Mouse (Mus musculus) testis, adult 2 months (tissue): ENCODE results near the gene Mgat3.

Experiments used
- CTCF ChIP-seq: fragments of 200-500 bp; IDR thresholded peaks from 2 replicates; pipeline ENCODE4 v1.5.1; 2012; ENCODE audit warnings: low read depth, mild to moderate bottlenecking, inconsistent platforms, low read length, moderate library complexity; ENCODE audit not compliant: control insufficient read depth, insufficient read depth, insufficient replicate concordance
- POLR2A ChIP-seq: fragments of 200-500 bp; IDR thresholded peaks from 2 replicates; pipeline ENCODE4 v1.6.1; 2012; ENCODE audit warnings: low read depth, mild to moderate bottlenecking, inconsistent platforms, low read length, moderate library complexity; ENCODE audit not compliant: control insufficient read depth

GRCm38 (mm10) chr15:80202111-80202775 is 28.7 kb downstream of the Mgat3 start:
- no peak for TF ChIP-seq CTCF
- TF ChIP-seq POLR2A: no peak
